Mouse (Mus musculus) lung, postnatal 0 days (tissue): ENCODE data around the gene Gprc5b. TPM values are rescaled to one million over a fixed set of nuclear protein-coding genes. Genes with fewer than 3 reads are reported as not detected.
A peak's percentile ranks its signal among the peaks of the same experiment; 100 is the strongest.

ENCODE experiments used
- ATAC-seq: fragments of 200-750 bp; cut with Nextera tagmentation; 2 replicates; pipeline ENCODE4 v1.8.0; 2017; ENCODE audit warnings: moderate library complexity
- DNase-seq: peaks from one replicate; pipeline ENCODE4 v3.0.0-alpha.2; 2016; ENCODE audit warnings: low spot score
- H3K27ac ChIP-seq: fragments of 300-500 bp; sonication (generic); 2 replicates; pipeline ENCODE4 v1.5.1; 2014; ENCODE audit warnings: antibody characterized with exemption, mild to moderate bottlenecking, low read length, mixed read lengths
- H3K27me3 ChIP-seq: fragments of 300-500 bp; sonication (generic); replicated peaks from 2 replicates; pipeline ENCODE4 v1.6.1; 2014; ENCODE audit warnings: low read length, mixed read lengths; ENCODE audit not compliant: insufficient read depth
- H3K36me3 ChIP-seq: fragments of 300-500 bp; sonication (generic); 2 replicates; pipeline ENCODE4 v1.6.1; 2014; ENCODE audit warnings: low read length, mixed read lengths; ENCODE audit not compliant: insufficient read depth
- H3K4me1 ChIP-seq: fragments of 300-500 bp; sonication (generic); 2 replicates; pipeline ENCODE4 v1.6.1; 2014; ENCODE audit warnings: antibody characterized with exemption, low read depth, low read length, mixed read lengths; ENCODE audit not compliant: insufficient read depth
- H3K4me2 ChIP-seq: fragments of 300-500 bp; sonication (generic); replicated peaks from 2 replicates; pipeline ENCODE4 v1.6.1; 2014; ENCODE audit warnings: low read depth, mild to moderate bottlenecking, low read length, moderate library complexity, mixed read lengths
- H3K4me3 ChIP-seq: fragments of 300-500 bp; sonication (generic); 2 replicates; pipeline ENCODE4 v1.5.1; 2014; ENCODE audit warnings: low read depth, low read length
- H3K9ac ChIP-seq: fragments of 300-500 bp; sonication (generic); replicated peaks from 2 replicates; pipeline ENCODE4 v1.6.1; 2014; ENCODE audit warnings: low read depth, mild to moderate bottlenecking
- H3K9me3 ChIP-seq: fragments of 300-500 bp; sonication (generic); 2 replicates; pipeline ENCODE4 v1.6.1; 2016; ENCODE audit warnings: low read length, mixed read lengths
- CTCF ChIP-seq: IDR thresholded peaks from 2 replicates; pipeline ENCODE4 v1.5.1; 2016; ENCODE audit warnings: antibody characterized with exemption, mild to moderate bottlenecking
- EP300 ChIP-seq: IDR thresholded peaks from 2 replicates; pipeline ENCODE4 v1.6.1; 2016; ENCODE audit warnings: antibody characterized with exemption, mild to moderate bottlenecking, control low read depth
- WGBS: fragments of 180-500 bp; shearing (Covaris S2); extraction: QIAGEN DNeasy Blood & Tissue Kit; methylation state at CpG from one replicate; pipeline ENCODE4 v1.1.7; 2014; 5-methylcytosine and 5-hydroxymethylcytosine counted together
- polyA plus RNA-seq: library from polyadenylated mRNA; unstranded; fragments of >200 nt; fragmentation: Nextera tagmentation; extraction: Ambion mirVana; gene quantifications from 2 replicates; pipeline ENCODE4 v1.2.1, GENCODE M21; 2015

Gprc5b gene
- polyA plus RNA-seq, 1 experiment from 2014 or later: 2.7 TPM

GRCm38 (mm10) chr7:118927279-118927678 lies 67.7 kb downstream of the Gprc5b start:
- peaks cover 4% of the 10 kb centered on the region; the same call in 1 of the 2 replicates for H3K4me1 ChIP-seq
- H3K9ac ChIP-seq: no peak overlapping the region
- H3K9me3 ChIP-seq: no peaks in the 10 kb centered on the region
- DNase-seq (no peak), ATAC-seq (no peak)
- H3K27me3 ChIP-seq: no peaks in the 10 kb centered on the region
- TF ChIP-seq CTCF (no peak), EP300 (no peak)
- H3K4me3 ChIP-seq: no peak overlapping the region
- no peak overlapping the region for H3K4me2 ChIP-seq
- 89% methylated on average over 2 of the region's 2 CpGs for WGBS
- H3K27ac ChIP-seq: no peak overlapping the region
- H3K36me3 ChIP-seq: no peaks in the 10 kb centered on the region

GRCm38 (mm10) chr7:118926516-118927260 lies 68.3 kb downstream of the Gprc5b start:
- Histone ChIP-seq H3K4me1 (peaks cover 4% of the 10 kb centered on the region; the same call in 1 of the 2 replicates), H3K27me3 (no peaks in the 10 kb centered on the region), H3K36me3 (no peaks in the 10 kb centered on the region), H3K27ac (no peak overlapping the region), H3K4me3 (no peak overlapping the region), H3K4me2 (no peak overlapping the region), H3K9ac (no peak overlapping the region), H3K9me3 (no peaks in the 10 kb centered on the region)
- DNase-seq (no peak), ATAC-seq (no peak)
- 82% methylated on average over 6 of the region's 6 CpGs for WGBS
- TF ChIP-seq EP300 (no peak), CTCF (no peak)

GRCm38 (mm10) chr7:118925547-118925946 lies 69.5 kb downstream of the Gprc5b start:
- no peaks in the 10 kb centered on the region for H3K36me3 ChIP-seq
- no peak for TF ChIP-seq EP300
- no peak for TF ChIP-seq CTCF
- H3K27ac ChIP-seq: no peak overlapping the region
- H3K4me3 ChIP-seq: no peak overlapping the region
- no peaks in the 10 kb centered on the region for H3K27me3 ChIP-seq
- 54% methylated on average over 3 of the region's 3 CpGs for WGBS
- H3K9ac ChIP-seq: no peak overlapping the region
- no peak overlapping the region for H3K4me2 ChIP-seq
- H3K4me1 ChIP-seq: peaks cover 4% of the 10 kb centered on the region; the same call in 1 of the 2 replicates
- no peaks in the 10 kb centered on the region for H3K9me3 ChIP-seq
- ATAC-seq (no peak), DNase-seq (peak; percentile 44)

GRCm38 (mm10) chr7:118922441-118923202 lies 72.4 kb downstream of the Gprc5b start:
- Histone ChIP-seq H3K4me3 (no peak overlapping the region), H3K9ac (no peak overlapping the region), H3K27me3 (no peaks in the 10 kb centered on the region), H3K4me1 (no peaks in the 10 kb centered on the region), H3K4me2 (no peak overlapping the region), H3K27ac (no peak overlapping the region), H3K36me3 (no peaks in the 10 kb centered on the region), H3K9me3 (no peaks in the 10 kb centered on the region)
- peak; percentile 28; the same call in 1 of the 2 replicates for ATAC-seq
- peak; percentile 12 for DNase-seq
- no peak; the same call in 1 of the 2 replicates for TF ChIP-seq EP300
- TF ChIP-seq CTCF: no peak
- 48% methylated on average over 4 of the region's 4 CpGs for WGBS

Other genes with a start within 250 kb of the Gprc5b start
- 3.5 and 4.9 TPM in 2 replicates for gene Iqck, start 139.5 kb downstream of the Gprc5b start, polyA plus RNA-seq
- 50.1 and 51.6 TPM in 2 replicates for gene Knop1, start 139.0 kb downstream of the Gprc5b start, polyA plus RNA-seq
- not detected in 2 replicates for gene Gpr139, start 189.4 kb upstream of the Gprc5b start, polyA plus RNA-seq